Mouse (Mus musculus): ENCODE measurements at regions not wholly inside any gene's neighbourhood (a gene's known extent, or its start where the extent isn't known, plus 50 kb on each side); places are given as distances from the start of the nearest gene placed in this dataset.

DNA sequence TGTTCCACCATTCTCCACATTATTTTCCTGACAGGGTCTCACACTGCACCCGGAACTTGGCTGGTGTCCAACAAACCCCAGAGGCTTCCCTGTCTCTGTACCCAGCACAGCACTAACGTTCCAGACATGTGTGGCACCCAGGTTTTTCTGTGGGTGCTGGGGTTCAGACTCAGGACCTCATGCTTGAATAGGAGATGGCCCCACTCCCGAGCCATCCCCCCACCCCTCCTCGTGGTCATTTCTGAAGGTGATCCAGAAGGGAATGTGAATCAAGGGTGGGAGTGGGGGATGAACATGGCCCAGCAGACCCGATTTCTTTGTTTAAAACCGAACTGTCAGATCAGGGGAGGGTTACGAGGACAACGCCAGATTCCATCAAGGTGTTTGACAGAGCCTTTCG is 245.6 kb downstream of the Tbc1d1 start:
- H3K27ac ChIP-seq (ENCODE audit: low read length), result no peak overlapping the region
- no peaks in the 10 kb centered on the region for H3K27me3 ChIP-seq (ENCODE audit: control insufficient read depth, insufficient read depth, low read depth, low read length)
- H3K9ac ChIP-seq (ENCODE audit: low read depth, low read length), result no peak overlapping the region
- no peak overlapping the region for H3K4me2 ChIP-seq (ENCODE audit: low read length)
- WGBS, result 83% methylated on average over 9 of the region's 9 CpGs
- no peaks in the 10 kb centered on the region for H3K4me1 ChIP-seq (ENCODE audit: control insufficient read depth, insufficient read depth, low read length)
- H3K9me3 ChIP-seq (replicated peaks; ENCODE audit: control insufficient read depth, low read length, poor library complexity, severe bottlenecking), result no peaks in the 10 kb centered on the region
- no peak overlapping the region for H3K4me3 ChIP-seq (ENCODE audit: low read depth, low read length)
- H3K36me3 ChIP-seq (ENCODE audit: control insufficient read depth, insufficient read depth, low read length), result no peaks in the 10 kb centered on the region
- ATAC-seq, result no peak

DNA sequence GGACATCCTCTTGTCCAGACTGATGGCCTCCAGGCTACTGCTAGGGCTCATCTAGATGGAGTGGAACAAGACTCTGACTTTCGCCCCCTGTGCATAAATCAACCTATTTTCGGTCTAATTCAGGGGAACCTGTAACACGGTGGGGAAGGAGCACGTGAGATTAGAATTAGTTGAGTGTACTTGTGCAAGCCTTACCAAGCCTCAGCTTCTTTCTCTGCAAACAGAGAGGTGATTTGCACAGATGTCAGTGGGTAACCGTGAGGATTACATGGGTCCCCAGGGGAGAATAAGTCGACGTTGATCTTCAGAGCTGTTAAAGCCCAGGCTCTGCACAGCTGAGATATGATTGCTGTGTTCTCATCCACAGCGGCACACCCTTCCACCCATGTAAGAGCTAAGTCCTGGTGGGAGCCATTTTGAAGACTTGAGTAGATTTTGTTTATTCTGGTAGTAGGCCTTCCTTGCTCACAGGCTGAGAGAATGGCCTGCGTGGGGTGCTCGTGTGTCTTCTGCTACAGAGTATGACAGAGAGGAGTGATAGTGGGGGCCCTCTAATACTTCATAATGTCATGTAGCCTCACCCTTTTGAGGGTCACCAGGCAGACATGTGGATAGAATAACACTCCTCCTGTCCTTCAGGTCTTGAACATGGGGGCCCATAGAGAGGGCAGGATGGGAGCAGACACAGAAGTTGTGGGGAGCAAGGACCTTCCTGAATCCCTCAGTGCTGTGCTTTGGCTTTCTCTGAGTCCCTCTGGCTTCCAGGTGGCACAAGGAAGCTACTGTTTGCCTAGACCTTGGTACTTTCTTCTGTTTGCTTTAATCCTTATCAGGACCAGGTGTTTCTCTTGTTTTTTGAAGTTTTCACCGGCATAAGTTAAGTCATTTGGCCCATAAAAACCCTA is 247.2 kb downstream of the Tbc1d1 start:
- no peak overlapping the region for H3K27ac ChIP-seq (ENCODE audit: low read length)
- WGBS, result 79% methylated on average over 11 of the region's 11 CpGs
- no peaks in the 10 kb centered on the region for H3K36me3 ChIP-seq (ENCODE audit: control insufficient read depth, insufficient read depth, low read length)
- no peak for ATAC-seq
- no peaks in the 10 kb centered on the region for H3K4me1 ChIP-seq (ENCODE audit: control insufficient read depth, insufficient read depth, low read length)
- no peak overlapping the region for H3K9ac ChIP-seq (ENCODE audit: low read depth, low read length)
- no peaks in the 10 kb centered on the region for H3K27me3 ChIP-seq (ENCODE audit: control insufficient read depth, insufficient read depth, low read depth, low read length)
- H3K9me3 ChIP-seq (replicated peaks; ENCODE audit: control insufficient read depth, low read length, poor library complexity, severe bottlenecking), result no peaks in the 10 kb centered on the region
- H3K4me3 ChIP-seq (ENCODE audit: low read depth, low read length), result no peak overlapping the region
- no peak overlapping the region for H3K4me2 ChIP-seq (ENCODE audit: low read length)

DNA sequence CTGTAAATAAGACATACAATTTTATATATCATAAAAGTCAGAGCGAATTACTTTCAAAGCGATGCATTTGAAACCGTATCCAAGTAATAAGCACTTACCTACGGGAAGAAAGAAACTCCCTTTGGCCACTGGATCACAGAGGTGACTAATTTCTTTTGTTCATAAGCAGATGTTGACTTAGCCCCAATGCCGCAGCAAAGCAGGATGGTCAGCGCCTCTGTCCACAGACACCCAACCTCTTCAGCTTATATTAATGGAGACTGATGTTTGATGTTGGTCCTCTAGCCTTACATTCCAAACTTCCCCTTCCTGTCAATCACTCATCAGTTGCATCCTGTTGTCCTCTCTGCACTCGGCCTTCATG is 247.9 kb downstream of the Tbc1d1 start:
- H3K27ac ChIP-seq (ENCODE audit: low read length), result no peak overlapping the region
- H3K27me3 ChIP-seq (ENCODE audit: control insufficient read depth, insufficient read depth, low read depth, low read length), result no peaks in the 10 kb centered on the region
- no peak overlapping the region for H3K4me3 ChIP-seq (ENCODE audit: low read depth, low read length)
- no peak overlapping the region for H3K9ac ChIP-seq (ENCODE audit: low read depth, low read length)
- 91% methylated on average over 7 of the region's 7 CpGs for WGBS
- no peak overlapping the region for H3K4me2 ChIP-seq (ENCODE audit: low read length)
- no peak for ATAC-seq
- H3K9me3 ChIP-seq (replicated peaks; ENCODE audit: control insufficient read depth, low read length, poor library complexity, severe bottlenecking), result no peaks in the 10 kb centered on the region
- no peaks in the 10 kb centered on the region for H3K36me3 ChIP-seq (ENCODE audit: control insufficient read depth, insufficient read depth, low read length)
- H3K4me1 ChIP-seq (ENCODE audit: control insufficient read depth, insufficient read depth, low read length), result no peaks in the 10 kb centered on the region

DNA sequence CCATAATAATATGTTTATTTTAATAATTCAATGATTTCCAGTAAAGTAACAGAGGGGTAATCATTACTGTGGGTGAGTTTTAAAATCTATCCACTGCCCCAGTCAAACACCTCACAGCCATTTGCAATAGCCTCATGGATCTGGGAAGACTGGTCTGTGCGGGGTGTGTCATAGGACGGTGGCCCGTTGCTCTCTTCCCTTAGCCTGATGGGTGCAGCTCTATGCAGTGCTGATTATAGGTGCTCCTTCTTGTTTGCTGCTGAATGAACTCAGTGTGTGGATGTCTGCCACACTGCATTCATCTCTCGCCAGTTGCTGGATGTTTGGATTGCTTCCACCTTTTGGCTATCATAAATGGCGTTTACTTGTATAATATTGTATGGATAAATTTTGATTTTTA is 248.4 kb downstream of the Tbc1d1 start:
- Histone ChIP-seq H3K9me3 (replicated peaks; ENCODE audit: control insufficient read depth, low read length, poor library complexity, severe bottlenecking) (no peaks in the 10 kb centered on the region), H3K36me3 (ENCODE audit: control insufficient read depth, insufficient read depth, low read length) (no peaks in the 10 kb centered on the region), H3K4me3 (ENCODE audit: low read depth, low read length) (no peak overlapping the region), H3K4me1 (ENCODE audit: control insufficient read depth, insufficient read depth, low read length) (no peaks in the 10 kb centered on the region), H3K27ac (ENCODE audit: low read length) (no peak overlapping the region), H3K4me2 (ENCODE audit: low read length) (no peak overlapping the region), H3K9ac (ENCODE audit: low read depth, low read length) (no peak overlapping the region), H3K27me3 (ENCODE audit: control insufficient read depth, insufficient read depth, low read depth, low read length) (no peaks in the 10 kb centered on the region)
- ATAC-seq, result no peak
- 92% methylated on average over 5 of the region's 5 CpGs for WGBS

DNA sequence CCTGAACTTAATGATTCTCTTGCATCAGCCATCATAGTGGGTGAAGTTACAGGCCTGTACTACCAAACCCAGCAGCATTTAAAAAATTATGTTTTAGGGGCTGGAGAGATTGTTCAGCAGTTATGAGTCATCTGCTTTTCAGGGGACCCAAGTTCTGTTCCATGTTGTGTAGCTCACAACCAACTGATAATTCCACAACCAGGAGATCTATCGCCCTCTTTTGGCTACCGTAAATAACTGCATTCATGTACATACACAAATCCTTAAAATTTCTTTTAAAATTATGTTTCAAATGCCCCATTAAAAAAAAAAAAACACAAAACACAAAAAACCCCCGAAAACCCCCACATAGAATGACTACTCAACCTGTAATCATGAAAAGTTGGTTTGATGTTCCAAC is 252.8 kb downstream of the Tbc1d1 start:
- H3K4me1 ChIP-seq (ENCODE audit: control insufficient read depth, insufficient read depth, low read length), result no peaks in the 10 kb centered on the region
- H3K36me3 ChIP-seq (ENCODE audit: control insufficient read depth, insufficient read depth, low read length), result no peaks in the 10 kb centered on the region
- no peaks in the 10 kb centered on the region for H3K9me3 ChIP-seq (replicated peaks; ENCODE audit: control insufficient read depth, low read length, poor library complexity, severe bottlenecking)
- no peak overlapping the region for H3K27ac ChIP-seq (ENCODE audit: low read length)
- H3K4me3 ChIP-seq (ENCODE audit: low read depth, low read length), result no peak overlapping the region
- ATAC-seq, result no peak
- H3K9ac ChIP-seq (ENCODE audit: low read depth, low read length), result no peak overlapping the region
- WGBS, result 77% methylated on average over 3 of the region's 3 CpGs
- H3K27me3 ChIP-seq (ENCODE audit: control insufficient read depth, insufficient read depth, low read depth, low read length), result no peaks in the 10 kb centered on the region
- H3K4me2 ChIP-seq (ENCODE audit: low read length), result no peak overlapping the region

- Histone ChIP-seq H3K4me3 (ENCODE audit: low read depth, low read length) (no peak overlapping the region), H3K4me2 (ENCODE audit: low read length) (no peak overlapping the region), H3K27ac (ENCODE audit: low read length) (no peak overlapping the region), H3K27me3 (ENCODE audit: control insufficient read depth, insufficient read depth, low read depth, low read length) (no peaks in the 10 kb centered on the region), H3K9me3 (replicated peaks; ENCODE audit: control insufficient read depth, low read length, poor library complexity, severe bottlenecking) (no peaks in the 10 kb centered on the region), H3K36me3 (ENCODE audit: control insufficient read depth, insufficient read depth, low read length) (no peaks in the 10 kb centered on the region), H3K4me1 (ENCODE audit: control insufficient read depth, insufficient read depth, low read length) (no peaks in the 10 kb centered on the region), H3K9ac (ENCODE audit: low read depth, low read length) (no peak overlapping the region)
- ATAC-seq, result no peak
- WGBS, result 81% methylated on average over 7 of the region's 7 CpGs
These were observed 254.5 kb downstream of the Tbc1d1 start for GRCm38 (mm10) chr5:64410621-64411020.

DNA sequence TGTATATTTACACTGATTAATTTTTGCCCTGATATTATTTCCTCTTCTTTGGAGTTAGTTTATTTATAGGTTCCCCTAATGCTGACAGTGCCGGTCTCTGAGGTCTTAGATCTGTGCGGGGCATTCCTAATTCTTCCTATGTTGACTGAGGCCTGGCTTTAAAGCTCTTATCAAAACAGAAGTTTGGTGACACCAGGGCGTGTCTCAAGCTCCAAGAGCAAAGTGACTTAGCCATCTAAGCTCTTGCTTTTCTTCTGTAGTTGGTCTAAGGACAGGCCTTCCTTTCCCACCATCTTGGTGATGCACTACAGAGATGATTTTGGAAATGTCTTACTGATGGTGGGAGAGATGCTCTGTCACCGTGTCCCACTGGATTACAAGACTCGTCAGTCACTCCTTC is 258.4 kb downstream of the Tbc1d1 start:
- H3K36me3 ChIP-seq (ENCODE audit: control insufficient read depth, insufficient read depth, low read length), result no peaks in the 10 kb centered on the region
- no peaks in the 10 kb centered on the region for H3K9me3 ChIP-seq (replicated peaks; ENCODE audit: control insufficient read depth, low read length, poor library complexity, severe bottlenecking)
- no peak overlapping the region for H3K9ac ChIP-seq (ENCODE audit: low read depth, low read length)
- no peak overlapping the region for H3K4me2 ChIP-seq (ENCODE audit: low read length)
- no peaks in the 10 kb centered on the region for H3K4me1 ChIP-seq (ENCODE audit: control insufficient read depth, insufficient read depth, low read length)
- ATAC-seq, result no peak
- 90% methylated on average over 5 of the region's 5 CpGs for WGBS
- H3K4me3 ChIP-seq (ENCODE audit: low read depth, low read length), result no peak overlapping the region
- H3K27me3 ChIP-seq (ENCODE audit: control insufficient read depth, insufficient read depth, low read depth, low read length), result no peaks in the 10 kb centered on the region
- H3K27ac ChIP-seq (ENCODE audit: low read length), result no peak overlapping the region

DNA sequence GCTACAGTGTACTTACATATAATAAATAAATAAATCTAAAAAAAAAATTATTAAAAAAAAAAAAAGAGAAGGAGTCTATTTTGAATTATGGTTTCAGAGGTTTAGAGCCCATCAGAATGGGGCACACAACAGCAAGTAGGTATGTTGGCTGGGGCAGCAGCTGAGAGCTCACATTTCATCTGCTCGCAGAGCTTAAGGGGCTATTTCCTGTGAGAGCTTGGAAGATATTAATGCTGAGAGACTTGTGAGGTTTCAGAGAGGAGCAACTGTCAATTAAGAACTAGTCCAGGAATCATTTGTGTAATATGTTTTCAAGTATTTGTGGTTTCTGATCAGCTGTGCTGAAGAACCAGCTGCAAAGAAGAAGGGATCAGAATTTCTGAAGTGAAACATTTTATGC is 263.3 kb downstream of the Tbc1d1 start:
- no peak overlapping the region for H3K4me2 ChIP-seq (ENCODE audit: low read length)
- no peak overlapping the region for H3K4me3 ChIP-seq (ENCODE audit: low read depth, low read length)
- no peaks in the 10 kb centered on the region for H3K9me3 ChIP-seq (replicated peaks; ENCODE audit: control insufficient read depth, low read length, poor library complexity, severe bottlenecking)
- no peaks in the 10 kb centered on the region for H3K36me3 ChIP-seq (ENCODE audit: control insufficient read depth, insufficient read depth, low read length)
- H3K9ac ChIP-seq (ENCODE audit: low read depth, low read length), result no peak overlapping the region
- no peaks in the 10 kb centered on the region for H3K27me3 ChIP-seq (ENCODE audit: control insufficient read depth, insufficient read depth, low read depth, low read length)
- no peaks in the 10 kb centered on the region for H3K4me1 ChIP-seq (ENCODE audit: control insufficient read depth, insufficient read depth, low read length)
- no peak for ATAC-seq
- 83% methylated on average over 1 of the region's 1 CpGs for WGBS
- no peak overlapping the region for H3K27ac ChIP-seq (ENCODE audit: low read length)

DNA sequence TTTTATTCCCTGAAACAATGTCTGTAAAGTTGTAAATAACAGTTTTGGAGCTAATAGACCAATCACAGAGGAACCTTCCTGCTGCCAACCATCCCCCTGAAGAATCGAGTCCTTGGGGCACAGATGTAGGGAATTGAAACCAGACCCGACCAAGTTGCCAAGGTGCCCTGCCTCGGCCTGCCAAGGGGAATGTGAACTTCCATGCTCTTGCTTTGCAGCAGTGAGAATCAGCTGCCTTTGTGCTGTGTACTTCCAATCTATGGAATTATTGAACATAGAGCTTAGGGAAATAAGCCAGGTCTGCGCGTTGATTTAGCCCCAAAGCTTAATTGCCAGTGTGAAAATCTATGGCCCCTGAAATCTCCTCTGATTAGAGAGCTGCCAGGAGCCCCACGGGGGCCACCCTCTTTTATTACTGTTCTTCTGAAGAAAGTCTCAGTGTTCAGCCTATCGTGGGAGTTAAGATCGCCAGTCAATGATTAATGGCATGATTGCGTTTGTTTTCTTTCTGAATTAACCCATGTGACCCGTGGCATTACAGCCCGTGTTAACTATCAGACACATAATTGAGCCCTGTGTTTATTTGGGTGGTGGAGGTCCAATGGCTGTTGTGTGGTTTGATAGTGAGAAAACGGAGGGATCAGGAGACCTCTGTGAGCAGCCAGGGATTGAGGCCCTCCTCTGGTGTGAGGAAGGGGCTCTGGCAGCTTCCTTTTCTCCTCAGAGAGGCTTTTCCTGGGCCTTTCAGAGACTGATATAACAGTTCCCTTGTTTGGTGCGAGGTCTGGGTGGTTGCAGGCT is 266.9 kb downstream of the Tbc1d1 start:
- Histone ChIP-seq H3K9me3 (replicated peaks; ENCODE audit: control insufficient read depth, low read length, poor library complexity, severe bottlenecking) (no peaks in the 10 kb centered on the region), H3K9ac (ENCODE audit: low read depth, low read length) (no peak overlapping the region), H3K27me3 (ENCODE audit: control insufficient read depth, insufficient read depth, low read depth, low read length) (no peaks in the 10 kb centered on the region), H3K27ac (ENCODE audit: low read length) (no peak overlapping the region), H3K36me3 (ENCODE audit: control insufficient read depth, insufficient read depth, low read length) (no peaks in the 10 kb centered on the region), H3K4me1 (ENCODE audit: control insufficient read depth, insufficient read depth, low read length) (no peaks in the 10 kb centered on the region), H3K4me3 (ENCODE audit: low read depth, low read length) (no peak overlapping the region), H3K4me2 (ENCODE audit: low read length) (no peak overlapping the region)
- peak; percentile 39 for ATAC-seq
- WGBS, result 42% methylated on average over 13 of the region's 13 CpGs
